Mouse (Mus musculus) activated CD4-positive, CD25-positive, alpha-beta regulatory T cell, adult 4 months (primary cell): Measurements from ENCODE around the gene 1700016D06Rik. TPM values are rescaled to one million over a fixed set of nuclear protein-coding genes. Genes with fewer than 3 reads are reported as not detected.
"Not testable (repeated sequence)": the region's sequence is repeated elsewhere in the genome, so short reads cannot be mapped to it uniquely, and the experiment has no call there.

Experiments
- ATAC-seq: one replicate; pipeline ENCODE4 v1.8.0; 2017
- polyA plus RNA-seq, 2 experiments: library from polyadenylated mRNA; unstranded; fragments of 100-300 nt; shearing (Covaris generic); gene quantifications; one replicate each; pipeline ENCODE4 v1.2.1; 2017

1700016D06Rik gene
- polyA plus RNA-seq, 2 experiments from 2014 or later, result 0.52 TPM; not detected in 1

DNA sequence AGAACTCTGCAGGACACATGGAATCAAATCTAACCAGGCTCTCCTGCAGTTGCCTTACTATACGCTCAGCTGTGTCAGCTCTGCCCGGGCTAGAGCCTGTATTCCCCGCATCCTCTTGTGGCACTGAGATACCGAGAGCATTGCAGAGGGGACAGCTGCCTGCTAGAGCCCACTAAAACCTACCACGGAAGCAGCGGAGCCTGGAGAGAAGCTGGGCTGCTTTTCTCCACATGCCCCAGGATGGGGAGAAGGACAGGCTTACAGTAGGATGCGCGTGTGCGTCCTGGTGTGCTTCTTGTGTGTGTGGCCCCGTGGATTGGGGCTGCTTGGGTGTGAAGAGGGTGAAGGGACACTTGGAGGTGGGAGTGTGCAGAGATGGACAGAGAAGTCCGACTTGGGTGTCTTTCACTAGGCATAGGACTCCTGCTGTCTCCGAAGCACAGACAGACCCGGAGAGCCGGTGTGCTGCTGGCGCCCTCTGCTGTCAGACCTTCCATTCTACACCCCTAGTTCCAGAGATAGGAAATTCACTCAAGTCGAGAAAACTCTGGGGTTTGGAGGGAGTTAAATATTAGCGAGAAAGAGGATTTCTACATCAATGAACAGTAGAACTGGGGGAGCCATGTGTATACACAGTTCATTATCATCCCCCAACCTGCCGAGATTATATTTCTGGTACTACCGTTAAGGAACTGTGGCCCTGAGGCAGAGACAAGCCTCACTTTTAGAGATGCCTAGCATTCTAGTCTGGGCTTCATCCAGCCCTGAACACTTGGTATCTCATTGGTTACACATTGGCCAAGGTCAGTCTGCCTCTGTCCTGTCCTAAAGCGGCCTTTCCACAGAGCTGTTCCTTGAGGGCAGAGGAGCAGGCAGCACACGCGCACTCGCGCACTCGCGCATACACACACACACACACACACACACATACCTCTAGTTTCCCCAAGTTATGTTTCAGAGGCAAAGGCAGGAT is 517 bp downstream of the 1700016D06Rik start:
- ATAC-seq, result no peak

DNA sequence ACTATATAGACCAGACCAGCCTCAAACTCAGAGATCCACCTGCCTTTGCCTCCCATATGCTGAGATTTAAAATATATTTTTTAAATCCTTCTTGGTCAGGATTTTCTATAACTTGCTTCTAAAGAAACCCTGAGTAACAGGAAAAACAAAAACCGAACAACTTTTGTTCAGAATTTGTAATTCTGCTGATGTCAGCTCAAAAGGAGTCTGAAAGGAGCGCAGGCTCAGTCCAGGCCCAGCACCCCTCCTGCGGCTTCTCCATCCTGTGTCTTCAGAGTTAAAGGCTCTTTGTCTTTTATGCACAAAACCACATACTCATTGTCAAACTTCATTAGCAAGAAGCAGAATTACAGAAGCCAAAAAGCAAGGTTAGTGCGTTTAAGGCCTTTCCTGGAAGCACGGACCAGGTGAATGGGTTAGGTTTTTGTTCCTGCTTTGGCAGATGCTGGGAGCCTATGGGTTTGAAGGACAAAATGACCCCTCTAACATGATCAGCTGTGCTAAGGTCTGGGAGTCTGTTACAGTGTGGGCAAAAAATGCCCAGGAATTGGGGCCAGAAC is 1.3 kb downstream of the 1700016D06Rik start:
- no peak for ATAC-seq

DNA sequence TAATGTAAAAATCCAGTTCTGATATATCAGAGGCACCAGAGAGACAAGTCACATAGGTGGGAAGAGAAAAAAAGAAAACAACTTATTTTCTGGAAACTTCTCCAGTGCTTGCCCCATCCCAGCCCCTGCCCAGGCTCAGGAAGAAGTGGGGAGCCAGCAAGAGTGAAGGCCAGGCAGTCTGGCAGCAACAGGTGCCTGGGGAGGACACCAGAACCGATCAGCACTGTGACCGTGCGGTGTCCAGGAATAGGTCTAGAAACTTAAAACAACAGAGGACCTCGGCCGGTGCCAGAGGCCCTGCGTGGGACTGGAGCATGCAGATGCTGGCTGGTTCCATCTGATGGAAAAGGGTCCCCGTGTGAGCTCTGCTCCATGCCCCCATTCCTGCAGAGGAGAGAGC is 3.4 kb downstream of the 1700016D06Rik start:
- no peak for ATAC-seq

DNA sequence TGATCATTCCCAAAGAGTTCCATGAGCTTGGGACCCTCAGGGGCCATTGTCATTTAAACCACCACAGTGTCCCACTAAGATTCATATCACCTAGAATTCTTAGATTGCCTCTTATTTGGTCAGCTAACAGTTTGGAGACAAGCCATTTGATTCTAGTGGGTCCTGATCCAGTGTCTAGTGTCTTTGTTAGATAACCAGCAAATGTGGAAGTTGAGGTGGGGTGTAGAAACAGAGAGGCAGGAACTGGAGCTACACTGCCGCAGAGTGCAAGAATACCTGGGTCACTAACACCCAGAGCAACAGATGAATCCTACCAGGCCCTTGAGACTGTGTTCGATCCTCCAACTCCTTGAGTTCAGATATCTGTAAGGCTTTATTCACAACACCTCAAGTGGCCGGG is 4.7 kb downstream of the 1700016D06Rik start:
- no peak for ATAC-seq

DNA sequence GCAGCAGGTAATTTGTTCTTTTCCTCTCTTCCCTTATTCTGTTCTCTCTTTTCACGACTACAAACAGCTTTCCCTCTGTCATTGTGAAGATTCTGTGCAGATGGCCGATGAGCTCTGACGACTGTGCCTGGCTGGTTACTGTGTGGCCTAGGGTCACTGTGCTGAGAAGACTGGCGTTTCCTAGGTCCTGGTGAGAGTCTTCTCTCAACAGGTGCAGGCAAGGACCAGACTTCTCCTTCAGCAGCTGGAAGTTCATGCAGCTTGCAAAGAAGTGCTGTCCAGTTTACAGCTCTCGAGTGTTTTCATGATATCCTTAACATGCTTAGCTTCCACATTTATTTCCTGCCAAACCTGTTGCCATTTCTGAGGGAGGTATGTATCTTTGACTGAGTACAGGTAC is 6.9 kb downstream of the 1700016D06Rik start:
- ATAC-seq, result no peak

DNA sequence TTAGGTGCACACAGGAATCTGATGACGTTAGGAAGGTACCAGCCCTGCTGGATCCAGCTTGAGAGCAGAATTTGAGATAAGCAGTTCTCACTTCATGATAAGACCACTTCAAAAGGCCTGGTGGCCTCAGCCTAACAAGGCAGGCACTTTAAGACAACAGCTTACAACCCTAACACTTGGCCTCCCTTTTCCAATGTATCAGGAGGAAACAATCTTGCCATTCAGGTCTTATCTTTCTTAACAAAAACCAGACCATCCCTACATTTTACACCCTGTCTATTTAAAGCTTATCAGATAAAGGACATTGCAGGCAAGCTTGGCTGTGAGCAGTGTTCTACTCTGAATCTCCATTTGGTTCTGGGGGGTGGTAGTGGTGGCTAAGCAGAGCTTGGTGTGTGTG is 8.4 kb downstream of the 1700016D06Rik start:
- no peak for ATAC-seq

DNA sequence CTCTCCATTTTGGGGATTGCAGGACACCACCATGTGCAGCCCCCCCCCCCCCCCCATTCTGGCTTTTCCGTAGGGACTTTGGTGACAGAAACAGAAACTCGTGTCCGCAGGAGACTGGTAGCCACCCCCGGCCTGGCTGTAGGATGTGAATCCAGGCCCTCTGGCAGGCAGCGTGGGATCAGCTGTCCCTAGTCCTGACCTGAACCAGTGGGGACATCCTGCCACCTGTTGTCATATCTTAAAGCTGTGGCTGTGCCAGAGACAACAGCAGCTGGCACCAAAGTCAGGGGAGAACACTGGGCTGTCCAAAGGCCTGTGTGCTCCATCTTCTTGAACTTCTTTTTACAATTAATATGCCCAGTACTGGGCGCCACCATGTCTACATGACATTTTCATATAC is 9.1 kb downstream of the 1700016D06Rik start:
- no peak for ATAC-seq

DNA sequence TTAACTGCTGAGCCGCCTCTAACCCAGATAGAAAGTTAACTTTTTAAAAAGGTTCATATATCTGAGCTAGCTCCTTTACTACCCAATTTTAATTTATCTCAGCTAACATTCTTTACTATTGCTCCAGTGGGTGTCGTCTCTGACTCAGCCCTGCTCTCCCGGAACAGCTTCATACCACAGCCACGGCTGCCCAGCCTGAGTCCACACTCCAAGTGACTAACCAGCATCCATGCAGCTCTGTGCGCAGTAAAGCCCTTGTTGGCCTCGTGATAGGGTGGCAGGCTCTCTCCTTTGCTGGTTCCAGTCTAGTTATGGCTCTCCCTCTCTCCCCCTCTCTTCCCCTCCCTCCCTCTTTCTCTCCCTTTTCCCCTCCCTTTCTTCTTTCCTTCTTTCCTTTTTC is 9.6 kb downstream of the 1700016D06Rik start:
- ATAC-seq, result no peak

DNA sequence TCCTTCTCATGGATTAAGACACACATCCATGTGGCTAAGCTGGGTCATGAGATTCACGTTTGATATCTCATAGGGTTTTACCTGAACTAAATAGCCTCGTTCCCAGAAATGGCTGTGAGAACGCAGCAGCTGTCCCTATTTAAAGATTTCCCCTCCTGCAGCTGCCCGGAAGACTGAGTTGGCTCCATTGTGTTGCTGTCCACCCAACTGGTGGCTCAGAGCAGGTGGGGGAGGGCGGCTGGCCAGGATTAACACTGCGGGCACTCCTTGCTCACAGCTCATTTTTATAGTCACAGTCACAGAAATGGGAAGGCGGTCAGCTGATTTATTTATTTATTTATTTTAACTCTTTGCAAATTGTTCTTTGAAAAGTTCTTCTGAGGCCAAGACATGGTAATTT is 10.9 kb downstream of the 1700016D06Rik start:
- no peak for ATAC-seq

DNA sequence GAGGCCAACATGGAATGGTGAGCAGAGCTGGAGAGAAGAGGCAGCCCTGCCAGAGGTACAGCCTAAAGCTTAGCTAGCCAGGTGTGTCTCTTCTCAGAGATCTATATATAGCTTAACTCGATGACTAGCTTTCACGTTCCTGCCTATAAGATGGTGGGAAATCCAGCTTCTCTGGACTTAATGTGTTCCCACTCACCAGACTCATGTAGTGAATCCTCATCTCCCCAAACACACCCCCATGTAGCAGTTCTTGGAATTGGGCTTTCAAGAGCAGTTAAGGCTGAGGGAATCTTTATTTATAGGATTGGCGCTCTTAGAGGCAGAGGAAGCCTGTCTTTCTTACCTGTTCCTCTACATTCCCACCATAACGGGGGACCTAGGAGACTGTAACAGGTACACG is 13.6 kb downstream of the 1700016D06Rik start:
- no peak for ATAC-seq

DNA sequence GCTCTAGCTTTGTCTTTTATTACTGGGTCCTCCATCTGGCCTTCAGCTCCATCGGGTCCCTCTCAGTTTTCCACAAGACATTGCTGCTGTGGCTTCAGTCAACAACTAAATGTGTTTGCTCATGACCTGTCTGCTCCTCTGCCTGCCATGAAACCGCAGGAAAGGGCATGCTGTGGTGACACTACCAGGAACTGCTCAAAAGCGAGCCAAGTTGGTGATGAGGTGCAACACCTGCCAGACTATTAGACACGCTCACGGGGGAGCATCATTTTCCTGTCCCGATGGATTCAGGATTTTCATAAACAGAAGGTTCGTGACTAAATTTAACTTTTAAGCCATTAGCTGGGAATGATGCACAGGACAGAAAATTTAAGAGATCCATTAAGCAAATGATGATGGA is 16.3 kb downstream of the 1700016D06Rik start:
- ATAC-seq, result no peak

DNA sequence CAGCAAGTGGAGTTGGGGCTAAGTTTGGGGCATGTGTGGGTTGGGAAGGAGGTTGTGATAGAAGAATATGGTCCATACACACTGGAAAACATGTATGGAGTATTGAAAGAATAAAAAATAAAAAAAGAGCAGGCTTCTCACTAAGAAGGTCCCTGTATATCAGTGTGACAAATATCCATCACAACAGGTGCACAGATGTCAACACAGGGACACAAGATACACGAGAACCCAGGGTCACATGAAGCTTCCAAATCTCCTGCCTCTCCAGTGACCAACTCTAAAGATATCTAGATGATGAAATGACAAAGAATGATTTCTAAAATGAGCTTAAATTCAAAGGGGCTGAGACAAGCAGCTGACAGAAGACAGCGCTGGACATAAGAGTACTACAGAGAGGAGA is 32.6 kb downstream of the 1700016D06Rik start:
- ATAC-seq, result no peak

DNA sequence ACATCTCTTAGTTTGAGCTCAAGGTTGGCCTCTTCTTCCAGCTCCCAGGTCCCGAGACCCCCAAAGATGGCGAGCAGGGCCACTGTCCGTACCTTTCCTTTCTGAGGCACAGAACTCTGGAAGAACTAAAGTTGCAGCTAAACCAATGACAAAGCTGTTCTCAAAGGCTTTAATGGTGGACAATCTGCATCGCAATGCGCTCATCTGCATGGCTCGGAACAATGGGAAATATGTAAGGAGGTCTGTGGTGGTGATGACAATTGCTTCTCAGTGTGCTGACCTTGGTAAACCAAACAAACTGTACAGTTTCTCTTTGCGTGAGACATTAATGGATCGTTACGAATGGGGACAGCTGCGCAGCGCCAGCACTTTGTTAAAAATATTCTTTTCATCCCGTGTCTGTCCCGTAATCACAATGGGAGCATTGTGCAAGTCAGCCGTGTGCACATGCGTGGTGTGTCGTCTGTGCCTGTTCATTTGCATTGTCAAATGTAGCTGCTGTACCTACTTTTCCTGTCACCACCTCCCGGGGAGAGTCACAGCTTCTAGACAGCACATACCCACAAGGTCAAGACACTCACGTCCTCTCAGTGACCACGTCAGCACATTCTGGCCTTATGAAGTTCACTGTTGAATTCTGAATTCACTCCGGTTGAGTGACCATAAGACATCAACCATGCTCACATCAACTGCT is 34.7 kb downstream of the 1700016D06Rik start:
- not testable (repeated sequence) for ATAC-seq

DNA sequence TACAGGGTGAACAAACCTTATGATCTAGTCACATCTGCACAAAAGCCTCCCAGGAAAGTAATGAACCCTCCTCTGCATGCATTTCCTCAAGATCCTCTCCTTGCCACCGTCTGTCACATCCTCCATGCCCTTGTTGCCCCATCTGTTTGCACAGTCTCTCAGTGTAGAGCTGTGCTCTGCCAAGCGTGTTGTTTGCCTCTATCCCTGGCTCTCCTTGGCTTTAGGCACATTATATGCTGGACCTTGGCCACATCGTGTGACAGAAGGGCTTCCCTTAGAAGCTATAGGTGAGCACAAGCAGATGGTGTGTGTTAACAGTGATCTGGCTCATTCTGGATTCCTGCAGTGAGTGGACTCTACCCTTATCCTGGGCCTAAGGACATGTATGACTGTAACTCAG is 38.9 kb downstream of the 1700016D06Rik start:
- no peak for ATAC-seq

DNA sequence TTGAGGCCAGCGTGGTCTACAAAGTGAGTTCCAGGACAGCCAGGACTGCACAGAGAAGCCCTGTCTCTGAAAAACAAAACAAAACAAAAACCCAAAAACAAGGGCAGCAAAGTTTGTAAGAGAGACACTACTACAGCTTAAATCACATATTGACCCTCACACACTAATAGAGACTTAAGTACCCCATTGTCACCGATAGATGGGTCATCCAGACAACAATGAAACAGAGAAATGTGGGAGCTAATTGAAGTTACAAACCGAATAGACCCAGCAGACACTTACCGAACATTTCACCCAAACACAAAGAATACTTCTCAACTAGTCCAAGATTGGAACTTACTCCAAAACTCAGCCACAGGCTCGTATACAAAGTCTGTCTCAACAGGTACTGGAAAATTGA is 50.8 kb downstream of the 1700016D06Rik start:
- ATAC-seq, result no peak

DNA sequence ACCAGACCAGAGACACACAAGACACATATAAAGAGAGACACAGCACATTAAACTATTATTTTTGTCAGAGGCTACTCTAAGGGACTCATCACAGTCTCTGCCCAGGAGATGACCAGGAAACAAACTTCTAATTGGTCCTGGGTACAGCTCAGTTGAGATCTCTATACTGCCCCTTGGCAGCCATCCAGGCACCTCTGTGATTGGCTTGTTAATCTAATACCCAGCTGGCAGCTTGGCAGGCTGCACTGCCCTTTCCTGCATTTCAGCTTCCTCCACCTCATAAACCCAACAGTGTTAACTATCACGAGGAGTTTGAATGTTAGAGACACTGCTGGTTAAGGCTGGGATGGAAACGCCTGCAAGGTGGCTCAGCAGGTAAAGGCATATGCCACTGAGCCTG is 57.7 kb downstream of the 1700016D06Rik start:
- no peak for ATAC-seq

DNA sequence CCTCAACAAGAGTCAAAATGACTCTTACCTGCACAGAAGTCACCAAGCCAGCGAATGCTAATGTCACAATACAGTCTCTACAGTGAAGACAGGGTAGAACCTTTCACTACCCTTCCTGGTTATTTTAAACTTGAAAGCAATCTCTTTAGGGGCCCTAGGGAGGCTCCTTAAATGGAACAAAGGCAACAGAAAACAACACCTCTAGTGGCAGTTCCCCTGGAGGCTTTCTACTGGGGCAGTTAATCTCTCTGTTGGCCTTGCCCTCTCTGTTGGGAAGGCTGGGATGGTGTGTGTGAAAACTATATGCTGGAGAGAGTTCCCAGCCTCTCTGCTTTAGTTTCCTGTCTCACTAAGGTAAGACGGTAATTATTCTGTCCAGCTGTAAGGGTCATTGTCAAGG is 60.3 kb downstream of the 1700016D06Rik start:
- ATAC-seq, result no peak

DNA sequence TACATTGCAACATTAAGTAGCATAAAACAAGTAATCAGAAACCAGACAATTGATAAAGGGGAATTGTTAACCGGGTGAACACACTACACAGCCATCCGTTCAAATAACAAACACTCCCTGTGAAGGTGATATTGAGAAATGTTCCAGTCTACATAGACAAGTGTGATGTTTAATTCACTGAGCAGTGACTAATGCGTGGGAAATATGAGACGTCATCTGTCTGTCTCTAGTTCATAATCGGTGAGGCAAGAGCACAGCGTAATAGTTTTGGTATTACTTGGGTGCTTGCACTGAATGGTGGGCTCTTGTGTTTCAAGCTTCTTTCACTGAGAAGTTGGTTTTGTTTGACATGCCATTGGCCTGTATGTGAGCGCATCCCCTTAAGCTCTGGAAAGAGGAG is 63.3 kb downstream of the 1700016D06Rik start:
- ATAC-seq, result no peak

DNA sequence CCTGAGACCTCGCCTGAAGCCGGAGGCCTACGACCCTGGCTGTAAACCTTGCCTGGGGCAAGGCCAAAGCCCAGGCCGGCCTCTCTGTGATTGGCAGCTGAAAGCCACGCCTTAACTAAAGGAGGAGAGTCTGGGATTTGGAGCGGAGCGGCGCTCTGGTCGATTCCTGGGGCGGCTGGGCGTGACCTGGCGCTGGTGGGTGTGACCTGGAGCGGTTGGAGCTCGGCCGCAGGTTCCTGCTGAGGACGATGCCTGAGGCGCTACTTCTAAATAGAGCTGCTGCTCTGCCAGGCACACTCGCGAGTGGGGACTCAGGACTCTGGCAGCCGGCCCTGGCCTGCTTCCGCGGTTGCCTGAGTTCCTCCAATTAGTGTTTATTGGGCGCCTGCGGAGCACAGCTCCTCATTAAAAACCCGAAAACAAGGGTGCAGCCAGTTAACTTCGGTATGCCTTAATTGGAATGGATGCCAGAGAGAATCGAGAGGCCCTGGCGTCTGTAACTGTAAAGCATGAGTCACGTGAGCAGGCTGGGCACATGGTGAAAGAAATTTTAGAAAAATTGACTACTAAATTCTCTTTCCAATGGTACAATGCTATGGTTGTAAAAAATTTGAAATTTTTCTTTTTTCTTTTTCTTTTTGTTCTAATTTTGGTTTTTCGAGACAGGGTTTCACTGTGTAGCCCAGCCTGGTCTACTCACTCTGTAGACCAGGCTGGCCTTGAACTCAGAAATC is 64.4 kb downstream of the 1700016D06Rik start:
- peak; percentile 13 for ATAC-seq

DNA sequence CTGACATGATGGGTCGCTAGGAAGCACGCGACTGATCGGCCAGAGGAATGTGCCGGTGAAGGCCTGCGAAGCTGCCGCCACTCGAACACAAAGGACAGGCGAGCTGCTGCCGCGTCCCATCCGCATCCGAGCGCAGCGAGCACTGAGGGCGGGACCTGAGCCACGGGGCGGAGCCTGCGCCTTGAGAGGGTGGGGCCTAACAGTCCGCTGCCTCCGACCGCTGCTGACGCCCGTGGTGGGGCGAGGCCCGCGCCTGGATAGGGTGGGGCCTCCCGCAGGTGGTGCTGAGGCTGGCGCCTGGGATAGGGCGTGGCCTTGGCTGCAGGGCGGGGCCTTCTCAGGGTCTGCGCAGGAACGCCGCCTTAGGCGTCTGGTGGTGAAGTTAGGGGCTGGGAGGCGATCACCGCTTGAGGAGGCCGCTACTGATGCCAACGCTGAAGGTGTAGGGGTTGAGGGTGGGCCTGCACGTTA is 65.2 kb downstream of the 1700016D06Rik start, which contains the start of gene Ankrd10:
TSS of gene Ankrd10 (minus strand) at position 147 of the 471 bp plus-strand sequence.
- peak; percentile 86 for ATAC-seq

DNA sequence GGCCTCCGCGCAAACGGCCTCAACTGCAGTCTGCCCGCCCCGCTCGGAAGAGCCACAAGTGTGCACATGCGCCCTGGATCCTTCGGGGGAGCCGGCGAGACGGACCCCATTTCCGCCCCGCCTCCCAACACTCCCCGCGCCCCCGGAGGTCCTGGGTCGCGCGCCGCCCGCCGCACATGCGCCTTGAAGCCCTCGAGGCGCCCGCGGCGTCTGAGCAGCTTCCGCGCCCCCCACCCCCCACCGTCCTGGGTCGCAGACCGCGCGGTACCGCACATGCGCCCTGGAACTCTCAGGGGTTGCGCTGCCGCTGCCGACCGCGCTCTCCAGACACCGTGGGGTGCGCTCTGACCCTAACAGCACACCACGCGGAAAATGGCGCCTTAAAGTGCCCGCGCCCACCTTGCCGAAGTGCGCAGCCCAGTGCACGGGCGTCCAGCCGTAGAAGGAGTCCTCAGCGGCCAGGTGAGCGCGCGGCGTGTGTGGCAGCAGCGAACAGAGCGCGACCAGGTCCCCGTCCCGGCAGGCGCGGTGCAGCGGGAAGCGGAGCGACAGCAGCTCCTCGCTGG is 65.8 kb downstream of the 1700016D06Rik start:
- peak; percentile 47 for ATAC-seq

DNA sequence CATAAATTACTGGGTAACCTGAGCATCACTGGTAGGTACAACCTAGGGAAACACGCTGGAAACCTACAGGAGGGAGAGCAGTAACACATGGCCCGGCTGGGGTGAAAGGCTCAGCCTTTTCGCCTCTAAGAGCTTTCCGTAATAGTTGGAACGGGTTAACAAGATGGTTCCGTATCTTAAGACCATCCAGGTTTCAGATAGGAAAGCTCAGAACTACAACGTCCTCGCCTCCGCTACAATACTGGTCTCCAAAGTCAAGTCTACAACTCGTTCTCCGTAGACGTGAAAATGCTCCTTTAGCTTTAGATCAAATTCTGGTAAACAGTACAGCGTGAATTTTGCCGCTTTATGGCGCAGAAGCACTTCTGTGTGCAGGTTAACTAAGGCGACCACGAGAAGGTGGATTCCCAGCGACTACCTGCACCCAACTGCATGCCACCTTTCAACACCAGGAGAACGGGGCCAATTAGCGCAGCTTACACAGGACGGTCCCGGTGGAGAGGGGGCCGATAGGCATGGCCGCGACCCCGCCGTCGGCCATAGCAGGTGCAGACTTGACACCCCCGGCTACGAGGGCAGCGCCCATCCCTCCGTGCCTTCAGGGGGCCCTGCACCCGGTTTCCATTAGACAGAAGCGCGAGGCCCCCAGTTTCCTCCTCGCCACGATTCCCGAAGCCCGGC is 66.4 kb downstream of the 1700016D06Rik start:
- ATAC-seq, result peak; percentile 7
